Mouse (Mus musculus) bone marrow, adult 2 months (tissue): ENCODE results near the gene Rpl6.

Experiments used
- CTCF ChIP-seq: fragments of 200-500 bp; IDR thresholded peaks from 2 replicates; pipeline ENCODE4 v1.5.1; 2011; ENCODE audit warnings: low read length, control low read depth; ENCODE audit not compliant: control insufficient read depth, insufficient read depth
- POLR2A ChIP-seq: fragments of 200-500 bp; IDR thresholded peaks from 2 replicates; pipeline ENCODE4 v1.6.1; 2011; ENCODE audit warnings: low read depth, mild to moderate bottlenecking, control low read depth, low read length, borderline replicate concordance; ENCODE audit not compliant: control insufficient read depth

- TF ChIP-seq CTCF: no peak
- no peak for TF ChIP-seq POLR2A
Observed at GRCm38 (mm10) chr5:121172835-121173234, 31.4 kb upstream of the Rpl6 start.
